Mouse (Mus musculus) megakaryocyte-erythroid progenitor cell, adult 5-6 weeks (primary cell): ENCODE results near the gene Tbc1d7. TPM values are rescaled to one million over a fixed set of nuclear protein-coding genes. Genes with fewer than 3 reads are reported as not detected.

Source experiments
- ATAC-seq: replicated peaks from 2 replicates; pipeline ENCODE4 v1.8.0; 2016; ENCODE audit warnings: mild to moderate bottlenecking, inconsistent platforms; ENCODE audit not compliant: severe bottlenecking, poor library complexity, low FRiP score, low TSS enrichment
- total RNA-seq, 2 experiments: library from RNA; stranded (forward) in 1 of 2; stranded (reverse) in 1 of 2; fragments of 200-1000, 215-1000 nt in 1 of 2; fragments of >200 nt in 1 of 2; fragmentation: Nextera tagmentation in 1 of 2; gene quantifications; 2 replicates each; pipeline ENCODE4 v1.2.3; 2014 to 2017

Tbc1d7 gene
- total RNA-seq, 2 experiments from 2014 or later, result 5.1 to 21.3 TPM

DNA sequence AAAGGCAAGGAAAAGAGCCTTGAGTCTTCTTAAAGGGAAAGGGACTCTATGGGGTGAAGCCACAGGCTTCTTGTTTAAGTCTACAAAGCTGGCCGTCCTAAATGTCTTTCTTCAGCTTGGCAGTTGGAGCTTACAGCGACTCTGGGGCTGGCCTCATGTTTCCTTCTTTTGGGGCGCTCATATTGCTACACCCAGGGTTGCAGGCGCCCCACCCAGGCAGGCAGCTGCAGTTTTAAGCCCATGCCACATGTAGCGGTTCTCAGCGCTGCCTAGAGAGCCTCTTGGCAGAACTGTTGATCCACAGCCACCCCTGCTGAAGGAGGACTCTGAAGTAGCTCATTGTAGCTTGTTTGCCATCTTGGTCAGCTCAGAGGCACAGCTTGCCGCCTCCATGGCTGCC lies 28.0 kb upstream of the Tbc1d7 start:
- ATAC-seq, result no peak

DNA sequence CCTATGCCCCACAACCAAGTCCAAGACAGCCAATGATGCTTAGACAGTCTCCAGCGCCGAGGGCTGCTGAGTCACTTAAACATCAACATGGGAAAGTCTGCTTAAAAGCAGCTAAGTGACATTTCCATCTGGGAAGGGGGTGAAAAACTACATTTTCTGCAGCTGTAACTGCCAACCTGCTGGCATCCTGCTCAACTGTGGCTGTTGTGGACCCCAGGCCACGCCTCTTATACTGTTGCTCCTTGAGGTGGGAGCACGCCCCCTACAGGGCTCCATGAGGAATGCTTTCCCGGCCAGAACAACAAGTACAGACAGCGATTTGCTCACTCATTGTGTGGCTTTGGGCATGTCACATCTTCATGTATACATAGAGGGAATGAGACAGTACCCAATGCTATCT lies 25.9 kb upstream of the Tbc1d7 start:
- no peak for ATAC-seq

DNA sequence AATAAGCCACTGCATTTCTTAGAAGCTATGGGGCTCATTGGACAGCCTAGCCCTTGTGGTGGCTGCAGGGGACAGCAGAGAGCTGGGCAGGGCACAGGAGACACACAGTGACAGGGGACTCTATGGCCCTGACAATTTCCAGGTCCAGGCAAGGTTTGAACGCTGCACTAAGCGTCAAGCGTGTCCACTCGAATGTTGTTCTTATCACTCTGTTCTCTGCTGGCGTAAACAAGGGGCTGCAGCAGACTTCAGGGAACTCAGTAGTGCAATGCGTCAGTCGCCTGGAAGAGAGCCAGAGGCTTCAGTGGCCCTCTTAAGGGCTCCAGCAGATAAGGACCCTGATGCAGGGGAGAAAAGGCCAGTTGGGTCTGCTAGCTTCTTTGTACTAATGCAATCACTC lies 24.7 kb upstream of the Tbc1d7 start:
- ATAC-seq, result peak; percentile 4; the same call in 1 of the 2 replicates

DNA sequence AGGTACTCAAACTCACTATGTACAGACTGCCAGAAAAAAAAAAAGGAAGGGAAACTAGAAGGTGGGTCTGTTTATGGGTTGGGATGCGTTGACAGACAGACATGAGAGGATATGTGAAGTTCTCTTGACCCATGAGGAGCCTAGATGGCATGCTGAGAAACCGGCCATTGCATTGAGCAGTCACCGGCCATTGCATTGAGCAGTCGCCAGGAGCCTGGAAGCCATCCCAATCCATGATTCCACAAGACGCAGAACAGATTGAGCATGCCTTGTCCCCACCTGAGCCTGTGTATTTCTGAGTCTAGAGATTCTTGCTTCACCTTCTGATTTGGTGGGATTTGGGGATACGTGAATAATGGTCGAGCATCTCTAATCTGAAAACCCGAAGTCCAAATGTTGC lies 22.6 kb upstream of the Tbc1d7 start:
- no peak for ATAC-seq

DNA sequence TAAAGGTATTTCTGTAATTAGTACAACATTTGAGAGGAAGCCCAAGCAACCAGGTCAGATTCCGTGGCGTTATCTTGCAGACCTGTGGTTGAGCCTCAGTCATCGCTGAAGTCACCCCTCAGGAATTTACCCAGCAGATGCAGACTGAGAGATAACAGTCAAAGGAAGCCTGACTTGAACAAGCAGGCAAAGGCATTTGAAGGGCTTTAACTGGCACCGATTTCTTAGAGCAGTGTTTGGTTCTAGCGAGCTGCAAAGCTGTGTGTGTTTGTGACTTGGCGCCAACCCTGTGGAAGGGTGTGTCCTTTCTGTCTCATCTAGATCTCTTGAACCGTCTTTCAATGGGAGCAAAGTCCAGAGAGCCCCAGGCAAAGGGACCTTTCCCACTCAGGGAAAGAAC lies 22.0 kb upstream of the Tbc1d7 start:
- ATAC-seq, result peak; percentile 87

DNA sequence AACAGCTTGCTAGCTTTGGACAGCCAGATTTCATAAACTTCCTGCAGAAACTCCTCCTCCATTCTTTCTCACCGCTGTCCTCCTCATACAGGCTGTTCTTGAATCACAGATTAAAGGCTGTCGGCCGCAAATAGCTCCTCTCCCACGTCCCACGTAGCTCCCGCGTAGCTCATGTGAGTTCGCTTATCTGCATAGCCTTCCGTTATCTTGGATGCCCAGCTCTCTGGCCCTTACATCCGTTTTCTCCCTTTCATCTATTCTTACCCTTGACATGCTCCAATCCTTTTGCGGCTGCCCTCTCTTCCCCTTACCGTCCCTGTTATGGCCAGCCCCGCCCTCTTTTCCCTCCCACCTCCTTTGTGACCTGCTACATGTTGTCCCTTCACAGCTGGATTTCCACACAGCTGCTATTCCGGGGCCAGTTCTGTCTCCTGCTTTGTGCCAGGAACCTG lies 20.5 kb upstream of the Tbc1d7 start:
- ATAC-seq, result peak; percentile 82

DNA sequence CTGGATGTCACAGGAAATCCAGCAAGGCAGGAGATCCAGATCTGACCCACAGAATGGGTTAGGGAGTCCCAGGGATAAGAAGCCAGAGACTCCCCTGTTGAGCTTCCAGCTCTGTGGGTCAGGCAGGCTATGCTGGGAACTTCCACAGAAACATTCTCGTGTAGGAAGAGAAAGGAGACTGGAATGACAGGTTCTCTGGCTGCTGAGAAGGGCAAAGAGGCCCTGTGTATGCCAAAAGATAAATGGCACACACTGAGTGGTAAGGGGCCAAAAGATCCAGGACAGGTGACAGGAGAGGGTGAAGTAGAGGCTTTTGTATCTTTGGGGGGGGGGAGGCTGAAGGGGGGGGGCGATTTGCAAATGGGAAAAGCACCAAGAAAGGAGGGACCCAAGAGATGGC lies 20.0 kb upstream of the Tbc1d7 start:
- no peak for ATAC-seq

DNA sequence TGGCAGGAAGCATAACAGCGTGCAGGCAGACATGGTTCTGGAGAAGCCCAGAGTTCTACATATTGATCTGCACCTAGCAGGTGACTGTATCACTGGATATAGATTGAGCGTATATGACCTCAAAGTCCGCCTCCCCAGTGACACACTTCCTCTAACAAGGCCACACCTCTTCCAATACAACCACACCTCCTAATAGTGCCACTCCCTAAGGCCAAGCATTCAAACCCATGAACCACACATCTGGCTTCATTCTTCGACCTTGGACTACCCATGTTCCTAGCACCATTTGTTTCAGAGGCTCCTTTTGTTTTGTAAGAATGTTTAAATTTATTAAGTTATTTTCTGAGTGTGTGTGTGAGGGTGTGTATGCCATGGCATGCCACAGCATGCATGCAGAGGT lies 16.4 kb upstream of the Tbc1d7 start:
- no peak for ATAC-seq

DNA sequence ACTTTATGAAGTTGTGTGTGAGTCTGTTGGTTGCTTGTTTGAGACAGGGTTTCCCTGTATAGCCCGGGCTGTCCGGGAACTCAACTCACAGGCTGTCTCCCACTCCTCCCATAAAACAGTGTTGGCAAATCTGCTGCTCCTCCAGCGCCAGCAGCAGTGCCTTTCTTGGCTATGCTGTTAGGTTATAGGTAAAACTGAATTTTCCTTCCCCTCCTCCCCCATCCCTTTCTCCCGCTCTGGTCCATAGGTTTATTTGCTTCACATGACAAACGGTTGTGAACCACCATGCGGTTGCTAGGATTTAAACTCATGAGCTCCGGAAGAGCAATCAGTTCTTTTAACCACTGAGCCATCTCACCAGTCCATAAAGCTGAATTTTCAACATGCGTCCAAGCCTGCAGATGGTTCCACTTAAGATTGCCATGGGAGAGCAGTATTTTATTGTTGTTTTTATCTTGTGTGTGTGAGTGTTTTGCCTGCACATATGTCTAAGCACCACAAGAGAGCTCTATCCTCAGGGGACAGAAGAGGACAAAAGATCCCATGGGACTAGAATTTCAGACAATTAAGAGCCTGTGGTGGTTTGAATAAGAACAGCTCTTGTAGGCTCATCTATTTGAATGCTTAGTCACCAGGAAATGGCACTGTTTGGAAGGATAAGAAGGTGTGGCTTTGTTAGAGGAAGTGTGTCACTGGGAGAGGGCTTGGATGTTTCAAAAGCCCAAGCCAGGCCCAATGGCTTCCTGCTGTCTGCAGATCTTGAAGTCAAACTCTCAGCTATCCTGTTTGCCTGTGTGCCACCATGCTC lies 12.2 kb upstream of the Tbc1d7 start:
- ATAC-seq, result no peak

DNA sequence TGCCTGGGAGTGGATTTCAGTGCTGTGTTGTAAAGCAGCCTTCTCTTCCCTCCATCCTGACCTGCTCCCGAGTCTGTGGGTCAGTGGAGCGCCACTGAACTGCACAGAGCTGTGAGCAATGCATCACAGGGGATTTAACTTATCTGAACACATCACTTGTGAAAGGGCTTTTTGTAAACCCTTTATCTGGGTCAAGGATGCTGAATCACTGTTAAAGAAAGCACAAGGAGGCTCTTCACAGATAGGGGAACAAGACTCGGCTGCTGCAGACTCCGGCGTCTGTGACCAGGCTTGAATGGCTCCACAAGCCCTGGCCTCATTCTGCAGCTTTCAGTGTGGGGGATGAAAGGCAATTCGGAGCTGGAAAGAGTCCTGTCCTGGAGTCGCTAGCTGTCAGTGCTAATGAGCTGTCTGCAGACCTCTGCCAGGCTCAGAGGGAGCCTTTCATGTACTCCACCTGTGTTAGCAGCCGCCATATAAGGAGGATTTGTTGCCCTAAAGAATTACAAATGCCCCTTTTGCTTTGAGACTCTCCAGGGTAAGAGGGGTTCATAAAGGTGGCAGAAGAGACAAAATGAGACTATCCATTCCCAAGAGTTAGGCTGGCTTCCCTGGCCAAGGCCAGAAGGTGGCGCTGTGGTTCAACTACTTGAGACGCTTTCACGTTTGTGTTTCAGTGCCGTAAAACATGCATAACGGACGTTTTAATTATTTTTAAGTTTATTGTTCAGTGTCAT lies 11.3 kb upstream of the Tbc1d7 start:
- ATAC-seq, result peak; percentile 74

DNA sequence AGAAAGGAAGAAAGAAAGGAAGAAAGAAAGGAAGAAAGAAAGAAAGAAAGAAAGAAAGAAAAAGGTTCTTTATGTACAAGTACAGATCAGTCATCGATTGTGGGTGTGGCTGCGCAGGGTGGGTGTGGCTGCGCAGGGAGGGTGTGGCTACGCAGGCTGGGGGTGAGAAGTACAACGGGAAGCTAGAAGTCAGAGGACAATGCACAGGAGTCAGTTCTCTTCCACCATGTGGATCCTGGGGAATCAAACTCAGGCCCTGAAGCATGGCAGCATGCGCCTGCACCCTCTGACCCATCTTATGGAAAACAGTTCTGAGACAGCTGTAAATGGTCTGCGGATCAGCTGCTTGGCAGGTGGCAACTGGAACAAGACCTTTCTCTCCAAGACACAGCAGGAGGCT lies 9.8 kb upstream of the Tbc1d7 start:
- ATAC-seq, result peak; percentile 66; the same call in 1 of the 2 replicates

DNA sequence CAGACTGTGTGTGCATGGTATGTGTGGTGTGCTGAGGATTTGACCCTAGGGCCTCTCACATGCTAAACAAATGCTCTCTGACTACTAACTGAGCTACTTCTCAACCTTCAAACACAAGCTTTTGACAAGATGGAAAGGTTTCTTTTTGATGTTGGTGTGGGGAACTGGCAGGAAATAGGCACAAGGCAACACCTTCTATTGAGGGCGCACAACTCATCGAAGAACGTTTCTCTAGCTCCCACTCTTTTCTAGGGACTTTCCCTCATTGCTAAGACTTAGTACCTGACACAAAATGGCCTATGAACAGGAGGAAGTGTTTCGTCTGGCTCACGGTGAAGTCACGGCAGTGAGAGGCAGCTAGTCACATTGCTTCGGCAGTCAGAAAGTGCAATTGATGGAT lies 6.0 kb upstream of the Tbc1d7 start:
- ATAC-seq, result no peak

DNA sequence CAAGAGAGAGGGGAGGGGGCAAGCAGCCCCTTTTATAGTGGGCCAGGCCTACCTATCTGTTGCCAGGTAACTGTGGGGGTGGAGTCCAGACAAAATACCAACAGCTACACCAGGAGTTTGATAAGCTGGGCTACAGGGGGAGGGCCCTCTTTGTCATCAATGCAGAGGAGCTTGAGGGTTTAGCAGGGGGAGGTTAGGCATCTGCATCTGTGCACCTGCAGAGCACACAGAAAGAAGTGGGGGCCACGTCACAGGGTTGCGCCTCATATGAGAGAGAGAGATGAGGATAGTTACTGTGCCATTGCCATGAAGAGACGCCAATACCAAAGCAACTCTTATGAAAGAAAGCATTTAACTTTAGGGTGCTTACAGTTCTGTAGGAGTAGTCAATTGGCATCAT lies 5.4 kb upstream of the Tbc1d7 start:
- no peak for ATAC-seq

DNA sequence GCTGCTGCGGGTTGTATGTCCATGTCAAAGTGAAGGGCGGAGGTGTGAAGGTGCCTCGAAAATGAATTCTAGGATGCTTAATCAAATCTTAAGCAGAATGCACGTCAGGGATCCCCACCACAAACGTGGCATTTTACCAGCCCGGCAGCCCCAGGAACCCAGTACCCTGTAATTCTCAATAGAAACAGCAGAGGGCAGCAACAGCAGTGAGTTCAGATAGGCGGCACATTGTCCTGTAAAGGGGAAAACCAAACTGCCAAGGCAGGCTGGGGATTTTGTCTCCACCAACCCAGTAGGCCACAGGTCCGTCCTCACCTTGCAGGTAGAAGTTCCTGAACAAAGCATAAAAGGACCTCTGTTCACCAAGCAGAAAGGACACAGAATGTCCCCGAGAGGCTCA lies 2.0 kb upstream of the Tbc1d7 start:
- ATAC-seq, result peak; percentile 61

DNA sequence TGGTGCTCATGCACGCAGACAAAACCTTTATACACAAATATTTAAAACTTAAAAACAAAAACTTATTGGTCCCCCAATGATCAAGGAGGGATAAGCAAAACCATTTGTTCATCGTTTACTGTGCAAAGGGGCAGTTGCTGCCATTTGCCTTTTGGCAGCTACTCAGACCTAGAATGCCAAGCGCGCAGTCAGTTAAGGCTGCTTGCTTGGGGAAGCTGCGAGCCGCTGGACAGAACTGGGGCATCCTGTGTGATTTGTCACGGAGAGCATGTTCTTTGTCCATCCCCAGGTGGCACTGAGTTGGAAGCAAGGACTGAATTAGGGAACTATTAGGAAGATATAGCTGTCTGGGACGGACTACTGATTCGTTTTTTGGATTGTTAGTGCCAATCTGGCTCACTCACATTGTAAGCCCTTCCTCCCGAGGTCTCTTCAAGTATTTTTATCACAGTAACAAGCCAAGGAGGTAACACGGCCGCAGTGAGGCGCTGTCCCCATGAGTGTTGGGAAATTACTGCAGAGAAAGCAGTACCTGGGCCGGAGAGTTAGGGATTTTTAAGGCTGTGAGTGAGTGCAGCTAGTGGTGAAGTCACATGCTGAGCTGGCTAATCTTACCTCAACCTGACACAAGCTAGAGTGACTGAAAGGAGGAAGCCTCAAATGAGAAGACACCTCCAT lies 874 bp upstream of the Tbc1d7 start:
- 0 out of 2 replicates have a peak, but pooled peaks have one; percentile 24 for ATAC-seq

DNA sequence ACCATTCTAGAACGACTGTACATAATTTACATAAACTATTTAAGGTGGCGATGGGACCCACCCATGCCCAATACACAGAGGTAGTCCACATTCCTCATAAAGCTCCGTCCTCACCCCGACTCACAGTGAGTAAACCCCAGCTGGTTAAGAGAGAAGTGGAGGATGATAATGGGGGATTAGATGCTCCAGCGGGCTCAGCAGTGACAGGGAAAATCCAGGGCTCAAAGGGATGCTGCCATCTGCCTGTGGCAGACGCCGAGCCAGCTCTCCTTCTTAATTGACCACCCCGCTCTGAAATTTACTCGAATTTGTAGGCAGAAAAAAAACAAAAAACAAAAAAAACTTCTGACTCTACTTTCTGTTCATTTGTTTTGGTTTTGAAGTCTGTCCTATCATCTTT lies 3.6 kb downstream of the Tbc1d7 start:
- no peak for ATAC-seq

DNA sequence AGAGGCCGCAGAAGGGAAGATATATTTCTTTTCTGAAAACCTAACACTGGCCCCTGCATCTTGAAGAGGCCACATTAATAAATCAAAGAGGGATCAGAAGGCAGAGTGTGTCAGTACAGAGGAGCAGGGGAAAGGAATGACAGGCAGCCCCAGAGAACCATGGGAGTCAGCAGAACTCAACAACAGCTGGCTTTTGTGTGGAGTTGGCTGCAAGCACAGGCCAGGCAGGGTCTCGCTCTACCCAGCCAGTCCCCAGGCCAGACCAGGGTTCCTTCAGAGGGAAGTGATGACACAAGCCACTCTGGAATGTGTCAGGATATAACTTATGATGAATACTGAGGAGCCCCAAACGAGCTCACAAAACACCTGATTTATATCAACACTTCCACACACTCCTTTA lies 11.9 kb downstream of the Tbc1d7 start:
- no peak for ATAC-seq

DNA sequence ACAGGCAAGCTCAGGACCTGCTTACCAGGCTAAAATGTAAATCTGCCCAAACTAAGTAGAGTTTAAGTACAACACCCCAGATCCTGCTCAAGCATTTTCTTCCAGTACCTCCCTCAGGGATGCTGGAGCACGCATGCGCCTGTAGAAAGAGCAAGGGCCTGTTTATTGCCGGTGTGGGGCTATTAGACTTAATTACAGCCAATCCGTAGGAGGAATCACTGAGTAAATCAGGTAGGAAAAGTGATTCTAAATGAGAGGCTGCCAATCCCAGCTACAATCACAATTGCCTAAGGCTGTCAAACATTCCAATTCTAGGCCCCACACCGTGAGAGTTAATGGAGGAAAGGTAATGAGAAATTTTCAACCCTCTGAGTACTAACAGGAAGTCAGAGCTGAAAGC lies 13.0 kb downstream of the Tbc1d7 start:
- no peak for ATAC-seq

DNA sequence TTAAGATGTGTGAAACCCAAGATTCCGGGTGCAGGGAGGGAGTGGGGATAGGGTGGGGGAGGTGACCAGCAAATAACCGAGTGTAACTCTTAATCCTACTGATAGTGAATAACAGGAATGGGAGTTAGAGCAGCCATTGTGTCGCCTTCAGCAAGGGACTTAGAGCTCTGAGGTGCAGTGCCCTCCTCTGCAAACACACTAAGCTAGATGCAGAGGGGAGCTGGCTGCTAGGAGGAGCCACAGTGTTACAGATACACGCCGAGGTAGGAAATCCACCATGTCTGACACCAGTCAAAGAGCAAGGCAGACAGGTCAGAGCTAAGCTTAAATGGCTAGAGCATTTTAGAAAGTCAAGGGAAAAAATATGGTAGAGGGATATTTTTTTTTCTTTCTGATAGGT lies 13.9 kb downstream of the Tbc1d7 start:
- no peak for ATAC-seq

DNA sequence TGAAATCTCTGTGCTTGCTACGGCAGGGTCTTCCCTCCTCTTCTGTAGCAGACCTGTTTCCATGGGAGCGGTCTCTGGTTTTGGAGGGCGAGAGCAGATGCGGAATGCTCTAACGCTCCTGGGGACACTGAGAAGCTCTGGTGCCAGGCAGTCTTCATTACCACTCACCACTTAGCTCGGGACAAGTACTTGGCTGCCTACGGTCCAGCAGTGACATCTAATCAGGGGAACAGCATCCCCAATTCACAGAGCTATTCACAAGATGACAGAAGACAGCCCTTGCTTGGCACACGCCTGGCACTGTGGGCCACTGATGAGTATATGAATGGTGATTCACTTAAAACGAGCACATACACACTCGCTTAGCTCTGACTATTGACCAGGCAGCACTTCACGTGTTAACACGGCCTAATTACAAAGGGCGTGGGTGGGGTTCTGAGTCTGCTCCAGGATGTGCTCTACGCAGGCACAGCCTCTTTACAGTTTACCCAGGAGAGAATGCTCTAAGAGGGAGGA lies 19.2 kb downstream of the Tbc1d7 start:
- ATAC-seq, result no peak
